Mouse (Mus musculus) megakaryocyte, embryonic 14.5 days (primary cell): ENCODE measurements at regions not wholly inside any gene's neighbourhood (a gene's known extent, or its start where the extent isn't known, plus 50 kb on each side); places are given as distances from the start of the nearest gene placed in this dataset.

ENCODE experiments used
- FLI1 ChIP-seq: IDR thresholded peaks from 2 replicates; pipeline ENCODE4 v1.6.1; 2012; ENCODE audit warnings: low read length, inconsistent platforms, mixed read lengths
- GATA1 ChIP-seq: IDR thresholded peaks from 3 replicates; pipeline ENCODE4 v1.6.1; 2012; ENCODE audit warnings: mixed read lengths, low read length, inconsistent platforms, borderline replicate concordance

- TF ChIP-seq GATA1 = no peak
- TF ChIP-seq FLI1 = no peak
Measured at GRCm38 (mm10) chr4:153288362-153288761, 194.2 kb downstream of the Ajap1 start.
